In genomic region chr8:95331156-95331719, GRCm38 (mm10) we compare ENCODE assay signal across 9 mouse cellular contexts. TPM values are rescaled to one million over a fixed set of nuclear protein-coding genes. Genes with fewer than 3 reads are reported as not detected.
DNase-seq lines count a peak whose midpoint lies in the region; ATAC-seq and TF ChIP-seq lines count a peak whose summit lies in the region.
"Had no signal": no experiment of that assay in that cellular context is flagged by ENCODE, and none has a peak within 500 bp of the region (broad histone marks: within the 10 kb centered on the region; RNA-seq: fewer than 3 reads in every experiment).

No protein-coding gene starts in this region.

- H3K27ac ChIP-seq in left cerebral cortex, adult 2 months, result peak overlapping the region; percentile 95
- H3K27ac ChIP-seq in liver, adult 2 months (replicated peaks; ENCODE audit: insufficient read depth, low read depth, low read length), result peak overlapping the region; percentile 77
- peak overlapping the region; percentile 95 for H3K27ac ChIP-seq in midbrain, postnatal 0 days (ENCODE audit: low read depth, low read length)

- peak overlapping the region; percentile 95 for H3K9ac ChIP-seq in liver, adult 2 months (ENCODE audit: low read depth, low read length)
- H3K9ac ChIP-seq in midbrain, postnatal 0 days (replicated peaks; ENCODE audit: low read length, poor library complexity, severe bottlenecking), result peak overlapping the region; percentile 96

- peaks cover 13% of the 10 kb centered on the region for H3K4me1 ChIP-seq in liver, adult 2 months (ENCODE audit: control insufficient read depth, insufficient read depth, low read length)
- peaks cover 11% of the 10 kb centered on the region; the same call in 1 of the 2 replicates for H3K4me1 ChIP-seq in midbrain, postnatal 0 days (ENCODE audit: insufficient read depth, low read length)

- intact Hi-C loops in left cerebral cortex, adult 2 months (cut with DNase I), result loop anchor here (1.0 kb wide), 1 partner anchor 76 kb away; no protein-coding TSS in a partner anchor
- intact Hi-C loops in left cerebral cortex, postnatal 25 days (cut with DNase I), result loop anchor here (1.0 to 5.0 kb wide), 2 partner anchors 77 to 101 kb away; partner anchors contain the start of gene Cfap20

- no peak for TF ChIP-seq CTCF in left cerebral cortex, adult 2 months (IDR thresholded peaks at IDR 0.05)
- no peak for TF ChIP-seq CTCF in liver, adult 2 months (IDR thresholded peaks at IDR 0.05; ENCODE audit: low read depth, low read length)
- no peak for TF ChIP-seq CTCF in midbrain, postnatal 0 days (IDR thresholded peaks at IDR 0.05)

- DNase-seq in left cerebral cortex, adult 2 months (ENCODE audit: extremely low spot score in 1 of 2, low spot score in 2 of 2), result no peak
- DNase-seq in left cerebral cortex, postnatal 25 days (ENCODE audit: low spot score in 2 of 2), result no peak
- peak; percentile 75 for DNase-seq in brain, adult 2 months (ENCODE audit: low read depth, low spot score)
- no peak for DNase-seq in liver, adult 2 months (ENCODE audit: extremely low read depth, low read depth, low spot score)
- DNase-seq in midbrain, postnatal 0 days (ENCODE audit: low spot score), result peak; percentile 55
- no peak for DNase-seq in spleen, postnatal 10 days (ENCODE audit: low spot score in 2 of 2)
- DNase-seq in adrenal gland, adult 8-10 months, result no peak

- peaks cover 26% of the 10 kb centered on the region; the same call in 1 of the 2 replicates for H3K79me2 ChIP-seq in liver, adult 2 months (ENCODE audit: control insufficient read depth, insufficient read depth, low read length)

- H3K27me3 ChIP-seq in liver, adult 2 months (ENCODE audit: control insufficient read depth, insufficient read depth, low read length), result no peaks in the 10 kb centered on the region
- no peaks in the 10 kb centered on the region for H3K27me3 ChIP-seq in midbrain, postnatal 0 days (ENCODE audit: insufficient read depth, low read length)

- H3K4me2 ChIP-seq in midbrain, postnatal 0 days (ENCODE audit: low read depth, low read length, poor library complexity, severe bottlenecking), result peak overlapping the region; percentile 81

- peaks cover 8% of the 10 kb centered on the region for H3K36me3 ChIP-seq in liver, adult 2 months (ENCODE audit: control insufficient read depth, insufficient read depth, low read length)
- H3K36me3 ChIP-seq in midbrain, postnatal 0 days (ENCODE audit: insufficient read depth, low read length), result peaks cover 33% of the 10 kb centered on the region

- peak; percentile 15 for ATAC-seq in granulocyte monocyte progenitor cell, adult 5-6 weeks (replicated peaks; ENCODE audit: poor library complexity, severe bottlenecking)
- ATAC-seq in midbrain, postnatal 0 days (ENCODE audit: low FRiP score), result peak; percentile 46

- no peaks in the 10 kb centered on the region for H3K9me3 ChIP-seq in midbrain, postnatal 0 days (ENCODE audit: low read length)

- no peak for TF ChIP-seq POLR2A in liver, adult 2 months (IDR thresholded peaks at IDR 0.05; ENCODE audit: extremely low read depth, insufficient read depth, low read length)

- peak overlapping the region; percentile 52 for H3K4me3 ChIP-seq in left cerebral cortex, adult 2 months
- peak overlapping the region; percentile 92 for H3K4me3 ChIP-seq in liver, adult 2 months (ENCODE audit: insufficient read depth, low read depth, low read length)
- H3K4me3 ChIP-seq in midbrain, postnatal 0 days (ENCODE audit: low read depth, low read length), result peak overlapping the region; percentile 92

- under 1% methylated on average over 38 of the region's 38 CpGs for WGBS in liver, adult 2 months
- WGBS in midbrain, postnatal 0 days, result under 1% methylated on average over 35 of the region's 38 CpGs

RNA-seq across cellular contexts. Expression of gene Zfp319, which starts 0.5 kb away (rescaled TPM):
- total RNA-seq in left cerebral cortex, adult 2 months (2021), result 10 to 100 TPM; 16.6 to 17.7 TPM
- 10 to 100 TPM; 15.0 to 17.5 TPM for total RNA-seq in left cerebral cortex, postnatal 25 days (2021)
- 5.4 and 6.9 TPM in 2 replicates for total RNA-seq in granulocyte monocyte progenitor cell, adult 5-6 weeks (2014; fragmentation: Nextera tagmentation)
- total RNA-seq in granulocyte monocyte progenitor cell, adult 5-6 weeks (2017), result 1.6 and 2.2 TPM in 2 replicates
- 1.2 and 1.8 TPM in 2 replicates for total RNA-seq in liver, adult 2 months (2014; rRNA removed)
- polyA plus RNA-seq in liver, adult 2 months (2012; rRNA removed), result 2.5 and 3.2 TPM in 2 replicates
- 20.1 and 21.4 TPM in 2 replicates for total RNA-seq in midbrain, postnatal 0 days (2014; rRNA removed)
- 11.2 and 11.7 TPM in 2 replicates for polyA plus RNA-seq in midbrain, postnatal 0 days (2015; fragmentation: Nextera tagmentation; extraction: Ambion mirVana)
- total RNA-seq in adrenal gland, adult 8-10 months (2022), result 10 to 100 TPM; 10.6 to 15.1 (median 12.7) TPM

RNA-seq across cellular contexts. Expression of gene Usb1, which starts 0.8 kb away (rescaled TPM):
- total RNA-seq in left cerebral cortex, adult 2 months (2021), result 10 to 100 TPM; 13.5 to 14.7 TPM
- total RNA-seq in left cerebral cortex, postnatal 25 days (2021), result 10 to 100 TPM; 13.5 to 14.0 TPM
- total RNA-seq in granulocyte monocyte progenitor cell, adult 5-6 weeks (2014; fragmentation: Nextera tagmentation), result 41.5 and 44.1 TPM in 2 replicates
- total RNA-seq in granulocyte monocyte progenitor cell, adult 5-6 weeks (2017), result 31.4 and 36.8 TPM in 2 replicates
- total RNA-seq in liver, adult 2 months (2014; rRNA removed), result 6.7 and 7.9 TPM in 2 replicates
- polyA plus RNA-seq in liver, adult 2 months (2012; rRNA removed), result 16.2 and 20.0 TPM in 2 replicates
- total RNA-seq in midbrain, postnatal 0 days (2014; rRNA removed), result 65.8 and 87.0 TPM in 2 replicates
- polyA plus RNA-seq in midbrain, postnatal 0 days (2015; fragmentation: Nextera tagmentation; extraction: Ambion mirVana), result 28.9 and 30.1 TPM in 2 replicates
- 10 to 100 TPM; 16.7 to 24.1 (median 20.2) TPM for total RNA-seq in adrenal gland, adult 8-10 months (2022)

RNA-seq across cellular contexts. Expression of gene Mmp15, which starts 20.8 kb away (rescaled TPM):
- total RNA-seq in left cerebral cortex, adult 2 months (2021), result 10 to 100 TPM; 16.7 to 21.0 TPM
- 10 to 100 TPM; 20.9 TPM for total RNA-seq in left cerebral cortex, postnatal 25 days (2021)
- not detected in 2 replicates for total RNA-seq in granulocyte monocyte progenitor cell, adult 5-6 weeks (2014; fragmentation: Nextera tagmentation)
- total RNA-seq in granulocyte monocyte progenitor cell, adult 5-6 weeks (2017), result 0.13 and 0.21 TPM in 2 replicates
- 6.5 and 7.2 TPM in 2 replicates for total RNA-seq in liver, adult 2 months (2014; rRNA removed)
- polyA plus RNA-seq in liver, adult 2 months (2012; rRNA removed), result 15.1 and 16.5 TPM in 2 replicates
- total RNA-seq in midbrain, postnatal 0 days (2014; rRNA removed), result 52.9 and 59.1 TPM in 2 replicates
- polyA plus RNA-seq in midbrain, postnatal 0 days (2015; fragmentation: Nextera tagmentation; extraction: Ambion mirVana), result 12.9 and 13.7 TPM in 2 replicates
- 1 to 10 TPM; 3.8 to 7.0 (median 4.5) TPM for total RNA-seq in adrenal gland, adult 8-10 months (2022)

RNA-seq across cellular contexts. Expression of gene Tepp, which starts 20.9 kb away (rescaled TPM):
- not detected for total RNA-seq in left cerebral cortex, adult 2 months (2021)
- not detected for total RNA-seq in left cerebral cortex, postnatal 25 days (2021)
- not detected in 2 replicates for total RNA-seq in granulocyte monocyte progenitor cell, adult 5-6 weeks (2014; fragmentation: Nextera tagmentation)
- not detected in 2 replicates for total RNA-seq in granulocyte monocyte progenitor cell, adult 5-6 weeks (2017)
- not detected in 2 replicates for total RNA-seq in liver, adult 2 months (2014; rRNA removed)
- polyA plus RNA-seq in liver, adult 2 months (2012; rRNA removed), result not detected in 2 replicates
- 0.77 and 1.1 TPM in 2 replicates for total RNA-seq in midbrain, postnatal 0 days (2014; rRNA removed)
- polyA plus RNA-seq in midbrain, postnatal 0 days (2015; fragmentation: Nextera tagmentation; extraction: Ambion mirVana), result 2.5 and 3.7 TPM in 2 replicates
- 1 to 10 TPM; 1.5 to 1.7 (median 1.6) TPM for total RNA-seq in adrenal gland, adult 8-10 months (2022)
- total RNA-seq: gastrocnemius, postnatal 4 days had no signal

RNA-seq across cellular contexts. Expression of gene Cngb1, which starts 24.9 kb away (rescaled TPM):
- under 1 TPM; 0.23 to 0.56 TPM for total RNA-seq in left cerebral cortex, adult 2 months (2021)
- under 1 TPM; 0.48 to 0.53 TPM for total RNA-seq in left cerebral cortex, postnatal 25 days (2021)
- 8.2 and 8.5 TPM in 2 replicates for total RNA-seq in granulocyte monocyte progenitor cell, adult 5-6 weeks (2014; fragmentation: Nextera tagmentation)
- total RNA-seq in granulocyte monocyte progenitor cell, adult 5-6 weeks (2017), result 8.6 and 10.0 TPM in 2 replicates
- total RNA-seq in liver, adult 2 months (2014; rRNA removed), result under 0.01 and 0.07 TPM in 2 replicates
- 0.39 TPM in 1 of 2 replicates, not detected in the other for polyA plus RNA-seq in liver, adult 2 months (2012; rRNA removed)
- 0.38 and 0.76 TPM in 2 replicates for total RNA-seq in midbrain, postnatal 0 days (2014; rRNA removed)
- 0.54 and 0.79 TPM in 2 replicates for polyA plus RNA-seq in midbrain, postnatal 0 days (2015; fragmentation: Nextera tagmentation; extraction: Ambion mirVana)
- 1 to 10 TPM in 2 of 4 experiments, under 1 TPM in 2; 0.70 to 1.1 (median 0.95) TPM for total RNA-seq in adrenal gland, adult 8-10 months (2022)

Comparison
In these comparisons a context has a peak if more than half of its experiments do, and no peak if none do; other contexts are left out.
1. DNase-seq: peak in brain, adult 2 months (single experiment) and midbrain, postnatal 0 days (single experiment); none in left cerebral cortex, adult 2 months (0 of 2), left cerebral cortex, postnatal 25 days (0 of 2), liver, adult 2 months (single experiment), spleen, postnatal 10 days (0 of 2) and adrenal gland, adult 8-10 months (single experiment).
2. Peak in every context shown above with its lines, with median percentiles within 50 percentile points of each other: H3K27ac ChIP-seq and H3K4me3 ChIP-seq.